Mouse (Mus musculus) G1E (cell line): ENCODE data around the gene Zbtb40.

Source experiments
- CTCF ChIP-seq: IDR thresholded peaks from 2 replicates; pipeline ENCODE4 v1.5.1; 2012; ENCODE audit warnings: low read depth, low read length, inconsistent platforms, mixed read lengths
- GATA1 ChIP-seq: IDR thresholded peaks from 2 replicates; pipeline ENCODE4 v1.6.1; 2012; ENCODE audit warnings: borderline replicate concordance, low read length, inconsistent platforms, mixed read lengths
- POLR2AphosphoS5 ChIP-seq: IDR thresholded peaks from 2 replicates; pipeline ENCODE4 v1.6.1; 2012; ENCODE audit warnings: low read depth, low read length, inconsistent platforms; ENCODE audit not compliant: insufficient replicate concordance

GRCm38 (mm10) chr4:137096353-137096752 lies 47.8 kb upstream of the Zbtb40 start:
- TF ChIP-seq CTCF (no peak), POLR2AphosphoS5 (no peak), GATA1 (no peak)
